Mouse (Mus musculus): ENCODE measurements around the gene Igfn1. TPM values are rescaled to one million over a fixed set of nuclear protein-coding genes. Genes with fewer than 3 reads are reported as not detected.

Gene Igfn1
- total and polyA plus RNA-seq, 3 experiments, result not detected

- Histone ChIP-seq H3K4me1 (ENCODE audit: control insufficient read depth in 1 of 2, insufficient read depth in 2 of 2) (no peaks in the 10 kb centered on the region), H3K9me3 (replicated peaks; ENCODE audit: low read length) (peaks cover 6% of the 10 kb centered on the region), H3K9ac (ENCODE audit: insufficient read depth, low read depth) (no peak overlapping the region), H3K27ac (ENCODE audit: insufficient read depth, low read depth) (no peak overlapping the region), H3K79me2 (replicated peaks; ENCODE audit: control insufficient read depth, extremely low read depth, insufficient read depth, poor library complexity, severe bottlenecking) (no peaks in the 10 kb centered on the region), H3K36me3 (replicated peaks in 1 of 2; ENCODE audit: control insufficient read depth in 1 of 2, insufficient read depth in 1 of 2, low read length in 1 of 2) (no peaks in the 10 kb centered on the region), H3K27me3 (replicated peaks) (peaks cover 53% of the 10 kb centered on the region), H3K4me3 (replicated peaks in 1 of 3; ENCODE audit: low read depth in 2 of 3, low read length in 2 of 3, poor library complexity in 1 of 3) (no peak overlapping the region), H3K4me2 (ENCODE audit: insufficient read depth, low read depth, poor library complexity, severe bottlenecking) (no peak overlapping the region)
- no peak for TF ChIP-seq GABPA (IDR thresholded peaks at IDR 0.05; ENCODE audit: insufficient replicate concordance, low read depth, low read length)
- no peak for TF ChIP-seq IRF4 (IDR thresholded peaks at IDR 0.05; ENCODE audit: low read depth, low read length)
- TF ChIP-seq UBTF (IDR thresholded peaks at IDR 0.05; ENCODE audit: low read depth, low read length), result no peak
- no peak for TF ChIP-seq NELFE (IDR thresholded peaks at IDR 0.05; ENCODE audit: low read depth, low read length)
- no peak for TF ChIP-seq HCFC1 (IDR thresholded peaks at IDR 0.05; ENCODE audit: low read depth, low read length)
- no peak for TF ChIP-seq RCOR1 (conservative IDR thresholded peaks at IDR 0.05; ENCODE audit: low read depth, low read length)
- no peak for TF ChIP-seq BHLHE40 (IDR thresholded peaks at IDR 0.05; ENCODE audit: low read depth, low read length)
- no peak for TF ChIP-seq KAT2A (IDR thresholded peaks at IDR 0.05; ENCODE audit: insufficient replicate concordance, low read length)
- TF ChIP-seq MYC (IDR thresholded peaks at IDR 0.05; ENCODE audit: low read depth, low read length), result no peak
- no peak for TF ChIP-seq EP300 (IDR thresholded peaks at IDR 0.05; ENCODE audit: low read length)
- in situ Hi-C loops (cut with MboI; ENCODE audit: low pct_ligation_motif_present, low pct_unique_long_range_greater_than_20kb, low sequenced_read_pairs) (no loop called here), dilution Hi-C loops (cut with MboI; ENCODE audit: extremely low pct_ligation_motif_present, extremely low pct_unique_long_range_greater_than_20kb, low sequenced_read_pairs) (no loop called here)
- DNase-seq (ENCODE audit: extremely low read depth), result no peak
Observed at GRCm38 (mm10) chr1:135999720-136000287, 6.3 kb downstream of the Igfn1 start.

- Histone ChIP-seq H3K9me3 (replicated peaks; ENCODE audit: low read length) (peaks cover 6% of the 10 kb centered on the region), H3K27ac (ENCODE audit: insufficient read depth, low read depth) (no peak overlapping the region), H3K27me3 (replicated peaks) (peaks cover 56% of the 10 kb centered on the region), H3K4me3 (replicated peaks in 1 of 3; ENCODE audit: low read depth in 2 of 3, low read length in 2 of 3, poor library complexity in 1 of 3) (no peak overlapping the region), H3K9ac (ENCODE audit: insufficient read depth, low read depth) (no peak overlapping the region), H3K79me2 (replicated peaks; ENCODE audit: control insufficient read depth, extremely low read depth, insufficient read depth, poor library complexity, severe bottlenecking) (no peaks in the 10 kb centered on the region), H3K4me1 (ENCODE audit: control insufficient read depth in 1 of 2, insufficient read depth in 2 of 2) (peaks cover 0 to 3% of the 10 kb centered on the region in 2 experiments; a peak in 2 of 4 replicates), H3K4me2 (ENCODE audit: insufficient read depth, low read depth, poor library complexity, severe bottlenecking) (no peak overlapping the region), H3K36me3 (replicated peaks in 1 of 2; ENCODE audit: control insufficient read depth in 1 of 2, insufficient read depth in 1 of 2, low read length in 1 of 2) (no peaks in the 10 kb centered on the region)
- dilution Hi-C loops (cut with MboI; ENCODE audit: extremely low pct_ligation_motif_present, extremely low pct_unique_long_range_greater_than_20kb, low sequenced_read_pairs) (no loop called here), in situ Hi-C loops (cut with MboI; ENCODE audit: low pct_ligation_motif_present, low pct_unique_long_range_greater_than_20kb, low sequenced_read_pairs) (no loop called here)
- no peak for TF ChIP-seq E2F4 (IDR thresholded peaks at IDR 0.05; ENCODE audit: insufficient replicate concordance, low read depth, low read length)
- no peak for DNase-seq (ENCODE audit: extremely low read depth)
Observed at GRCm38 (mm10) chr1:135997537-135997936, 8.6 kb downstream of the Igfn1 start.

GRCm38 (mm10) chr1:135993470-135993869, 12.7 kb downstream of the Igfn1 start:
- peaks cover 4% of the 10 kb centered on the region for H3K9me3 ChIP-seq (replicated peaks; ENCODE audit: low read length)
- peaks cover 0 to 3% of the 10 kb centered on the region in 2 experiments; a peak in 2 of 4 replicates for H3K4me1 ChIP-seq (ENCODE audit: control insufficient read depth in 1 of 2, insufficient read depth in 2 of 2)
- in situ Hi-C loops (cut with MboI; ENCODE audit: low pct_ligation_motif_present, low pct_unique_long_range_greater_than_20kb, low sequenced_read_pairs) (no loop called here), dilution Hi-C loops (cut with MboI; ENCODE audit: extremely low pct_ligation_motif_present, extremely low pct_unique_long_range_greater_than_20kb, low sequenced_read_pairs) (no loop called here)
- no peaks in the 10 kb centered on the region for H3K79me2 ChIP-seq (replicated peaks; ENCODE audit: control insufficient read depth, extremely low read depth, insufficient read depth, poor library complexity, severe bottlenecking)
- no peaks in the 10 kb centered on the region for H3K36me3 ChIP-seq (replicated peaks in 1 of 2; ENCODE audit: control insufficient read depth in 1 of 2, insufficient read depth in 1 of 2, low read length in 1 of 2)
- DNase-seq (ENCODE audit: extremely low read depth), result no peak
- H3K4me3 ChIP-seq (replicated peaks in 1 of 3; ENCODE audit: low read depth in 2 of 3, low read length in 2 of 3, poor library complexity in 1 of 3), result no peak overlapping the region
- peaks cover 62% of the 10 kb centered on the region for H3K27me3 ChIP-seq (replicated peaks)
- no peak overlapping the region for H3K4me2 ChIP-seq (ENCODE audit: insufficient read depth, low read depth, poor library complexity, severe bottlenecking)
- H3K9ac ChIP-seq (ENCODE audit: insufficient read depth, low read depth), result no peak overlapping the region
- no peak overlapping the region for H3K27ac ChIP-seq (ENCODE audit: insufficient read depth, low read depth)
- TF ChIP-seq SIN3A (IDR thresholded peaks at IDR 0.05; ENCODE audit: low read length) (no peak), E2F4 (IDR thresholded peaks at IDR 0.05; ENCODE audit: insufficient replicate concordance, low read depth, low read length) (no peak), IRF4 (IDR thresholded peaks at IDR 0.05; ENCODE audit: low read depth, low read length) (no peak)

All from CH12.LX (cell line).